Mouse (Mus musculus): Measurements from ENCODE around the gene Cd68.
"Not testable (repeated sequence)": the region's sequence is repeated elsewhere in the genome, so short reads cannot be mapped to it uniquely, and the experiment has no call there.

Gene Cd68

DNA sequence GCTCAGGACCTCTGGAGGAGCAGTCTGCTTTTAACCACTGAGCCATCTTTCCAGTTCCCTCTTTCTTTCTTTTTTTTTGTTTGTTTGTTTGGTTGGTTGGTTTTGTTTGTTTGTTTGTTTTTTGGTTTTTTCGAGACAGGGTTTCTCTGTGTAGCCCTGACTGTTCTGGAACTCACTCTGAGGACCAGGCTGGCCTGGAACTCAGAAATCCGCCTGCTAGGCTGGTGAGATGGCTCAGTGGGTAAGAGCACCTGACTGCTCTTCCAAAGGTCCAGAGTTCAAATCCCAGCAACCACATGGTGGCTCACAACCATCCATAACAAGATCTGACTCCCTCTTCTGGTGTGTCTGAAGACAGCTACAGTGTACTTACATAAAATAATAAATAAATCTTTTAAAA is 41.6 kb downstream of the Cd68 start:
- DNase-seq (ENCODE audit: low spot score in 2 of 2), result not testable (repeated sequence)

- no peak for DNase-seq (ENCODE audit: low spot score in 2 of 2)
Observed at GRCm38 (mm10) chr11:69623006-69623405, 42.9 kb downstream of the Cd68 start.

- DNase-seq (ENCODE audit: low spot score in 2 of 2), result no peak
Observed at GRCm38 (mm10) chr11:69622406-69622805, 43.5 kb downstream of the Cd68 start.

DNA sequence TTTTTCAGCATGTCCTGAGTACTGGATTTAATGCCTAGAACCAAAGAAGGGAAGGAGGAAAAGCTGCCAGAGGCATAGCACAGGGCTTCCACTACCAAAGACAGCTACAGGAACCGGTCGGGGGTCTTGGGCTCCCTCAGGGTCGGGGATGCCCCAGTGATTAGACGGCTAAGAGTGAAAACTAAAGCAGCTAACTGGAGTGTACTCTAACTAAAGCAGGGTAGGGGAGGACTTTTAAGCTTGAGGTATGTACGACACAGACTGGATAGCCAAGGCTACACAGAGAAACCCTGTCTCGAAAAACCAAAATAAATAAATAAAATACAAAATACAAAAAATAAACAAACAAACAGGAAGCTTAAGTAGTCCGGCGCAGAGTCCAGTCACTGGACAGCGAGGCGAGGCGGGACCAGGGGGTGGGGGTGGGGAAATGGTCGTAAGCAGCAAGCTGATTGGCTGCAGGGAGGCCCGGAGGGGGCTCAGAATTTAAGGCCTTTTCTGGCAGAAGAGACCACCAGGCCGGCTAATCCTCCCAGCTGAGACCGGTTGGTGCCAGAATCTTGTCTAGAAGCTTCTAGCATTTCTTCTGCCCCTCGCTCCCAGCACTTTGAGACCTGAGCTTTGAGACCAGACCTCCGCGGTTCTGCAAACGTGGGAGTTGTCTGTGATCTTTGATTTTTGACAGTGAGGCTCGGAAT is 44.2 kb downstream of the Cd68 start, which contains the start of gene Sat2:
TSS of gene Sat2 (plus strand) at position 454 of the 698 bp plus-strand sequence.
- DNase-seq (ENCODE audit: low spot score in 2 of 2), result no peak

DNA sequence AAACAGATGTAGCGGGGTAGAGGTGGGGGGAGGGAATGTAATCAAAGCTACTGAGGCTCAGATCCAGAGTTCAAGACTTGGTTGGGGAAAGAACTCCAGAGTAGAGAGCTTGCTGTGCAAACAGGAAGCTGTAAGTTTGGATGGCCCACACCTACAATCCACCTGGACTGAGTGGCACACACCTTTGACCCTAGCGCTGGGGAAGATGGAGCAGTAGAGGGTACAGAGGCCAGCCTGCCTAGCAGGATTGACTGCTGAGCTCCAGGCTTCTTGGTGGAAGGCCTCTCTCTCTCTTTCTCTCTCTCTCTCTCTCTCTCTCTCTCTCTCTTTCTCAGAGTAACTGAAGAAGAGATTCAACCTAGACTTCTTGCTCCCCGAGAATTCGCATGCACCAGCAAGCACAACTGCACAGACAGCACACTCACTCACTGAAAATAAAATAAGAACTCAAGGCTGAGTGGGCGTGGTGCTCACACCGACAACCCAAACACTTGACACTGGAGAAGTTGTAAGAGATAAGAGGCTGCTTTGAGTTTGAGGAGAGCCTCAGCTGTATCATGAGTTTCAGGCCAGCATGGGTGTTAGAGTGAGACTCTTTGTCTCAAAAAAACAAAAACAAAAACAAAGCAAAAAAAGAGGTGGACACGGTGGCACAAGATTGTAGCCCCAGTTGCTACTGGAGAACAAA is 45.4 kb downstream of the Cd68 start:
- DNase-seq (ENCODE audit: low spot score in 2 of 2), result no peak

DNA sequence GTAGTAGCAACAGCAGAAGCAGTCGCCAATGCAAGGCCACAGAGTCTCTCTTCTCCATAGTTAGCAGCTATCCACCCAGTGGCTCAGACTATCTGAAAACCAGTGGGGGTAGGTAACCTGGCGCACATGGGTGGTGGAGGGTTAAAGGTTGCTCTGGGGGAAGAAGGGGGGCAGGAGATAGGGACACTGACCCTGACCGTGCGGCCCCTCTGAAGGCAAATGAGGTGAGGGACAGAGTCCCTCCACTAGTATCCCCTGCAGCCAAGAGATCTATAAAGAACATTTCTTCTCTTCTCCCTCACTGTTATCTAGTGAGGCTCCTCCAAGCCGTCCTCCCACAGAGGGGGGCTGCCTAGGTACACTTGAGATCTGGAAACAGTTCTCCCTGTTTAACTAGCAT is 48.1 kb downstream of the Cd68 start, which contains the start of gene Shbg:
TSS of gene Shbg (minus strand) at position 101 of the 400 bp plus-strand sequence.
- no peak for DNase-seq (ENCODE audit: low spot score in 2 of 2)

DNA sequence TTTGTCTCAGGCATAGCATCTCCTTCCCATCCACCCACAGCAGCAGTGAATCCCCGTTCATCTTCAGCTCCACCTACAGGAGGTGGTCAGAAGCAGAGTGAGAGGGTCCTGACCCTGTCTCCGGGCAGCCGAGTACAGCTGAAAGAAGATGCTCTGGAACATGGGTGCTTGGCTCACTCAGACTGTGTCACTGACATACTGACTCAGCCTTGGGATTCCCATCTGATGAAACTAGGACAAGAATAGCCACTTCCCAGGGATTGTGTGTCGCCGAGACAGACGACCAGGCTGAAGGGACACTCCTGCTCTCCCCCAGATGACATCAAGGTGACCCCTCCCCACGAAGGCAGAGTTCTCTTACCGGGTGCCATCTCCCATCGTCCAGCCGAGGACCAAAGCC is 49.2 kb downstream of the Cd68 start:
- no peak for DNase-seq (ENCODE audit: low spot score in 2 of 2)

DNA sequence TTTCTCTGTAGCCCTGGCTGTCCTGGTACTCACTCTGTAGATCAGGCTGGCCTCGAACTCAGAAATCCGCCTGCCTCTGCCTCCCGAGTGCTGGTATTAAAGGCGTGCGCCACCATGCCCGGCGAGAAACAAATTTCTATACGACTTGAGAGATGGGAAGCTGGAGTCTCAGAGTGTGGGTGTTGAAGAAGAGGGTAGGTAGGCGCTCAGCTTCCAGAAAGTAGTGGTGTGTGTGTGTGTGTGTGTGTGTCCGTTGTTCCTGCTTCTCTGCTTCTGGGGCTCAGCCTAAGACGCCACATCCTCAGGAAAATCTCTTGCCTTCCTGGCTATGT is 51.7 kb downstream of the Cd68 start:
- DNase-seq (ENCODE audit: low spot score in 2 of 2), result not testable (repeated sequence)
